Mouse (Mus musculus) small intestine, adult 2 months (tissue): ENCODE results near the gene Gnl1.

Experiments used
- CTCF ChIP-seq: fragments of 200-500 bp; IDR thresholded peaks from 2 replicates; pipeline ENCODE4 v1.5.1; 2012; ENCODE audit warnings: low read depth, mild to moderate bottlenecking, control low read depth, inconsistent platforms, low read length, moderate library complexity, mixed read lengths; ENCODE audit not compliant: insufficient replicate concordance, insufficient read length; ENCODE audit errors: extremely low read depth
- POLR2A ChIP-seq: fragments of 200-500 bp; IDR thresholded peaks from 2 replicates; pipeline ENCODE4 v1.6.1; 2012; ENCODE audit warnings: low read depth, mild to moderate bottlenecking, control low read depth, inconsistent platforms, low read length, moderate library complexity

DNA sequence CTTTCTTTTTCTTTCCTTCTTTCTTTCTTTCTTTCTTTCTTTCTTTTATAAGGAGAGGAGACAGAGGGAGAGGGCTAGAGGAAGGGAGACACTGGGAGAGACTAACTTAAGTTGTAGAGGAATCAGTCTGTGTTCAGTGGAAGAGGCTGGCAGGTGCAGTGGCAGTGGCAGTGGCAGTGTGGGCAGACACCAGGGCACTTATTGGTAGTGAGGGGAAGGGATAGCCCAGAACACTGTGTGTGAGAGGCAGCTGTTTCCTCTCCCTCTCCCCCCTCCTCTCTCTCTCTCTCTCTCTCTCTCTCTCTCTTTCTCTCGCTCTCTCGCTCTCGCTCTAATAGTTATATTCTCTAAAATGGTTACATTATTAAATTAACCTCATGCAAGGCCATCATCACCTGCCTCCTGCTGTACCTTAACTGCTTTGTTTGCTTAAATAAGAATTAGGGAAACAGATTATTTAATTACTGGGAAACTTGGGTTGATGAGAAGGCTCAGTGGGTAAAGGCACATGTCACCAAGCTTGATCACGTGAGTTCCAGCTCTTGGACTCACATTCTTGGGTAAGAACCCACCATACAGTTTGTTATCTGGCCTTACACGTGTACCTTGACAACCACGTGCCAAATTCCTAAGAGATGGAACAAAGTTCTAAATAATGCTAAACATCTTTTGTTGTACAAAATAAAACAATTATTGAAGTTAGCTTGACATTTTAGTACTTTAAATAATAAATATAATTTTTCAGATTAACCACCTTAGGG, 19.1 kb downstream of the Gnl1 start:
- TF ChIP-seq POLR2A (no peak), CTCF (no peak)
